Mouse (Mus musculus) neural tube, embryonic 15.5 days (tissue): ENCODE measurements around the gene C130032M10Rik. TPM values are rescaled to one million over a fixed set of nuclear protein-coding genes. Genes with fewer than 3 reads are reported as not detected.

Source experiments
- ATAC-seq: fragments of 200-750 bp; cut with Nextera tagmentation; 2 replicates; pipeline ENCODE4 v1.8.0; 2017; ENCODE audit warnings: mild to moderate bottlenecking, moderate TSS enrichment, moderate library complexity; ENCODE audit not compliant: low FRiP score
- H3K27ac ChIP-seq: fragments of 300-500 bp; sonication (generic); replicated peaks from 2 replicates; pipeline ENCODE4 v1.5.1; 2015; ENCODE audit warnings: mild to moderate bottlenecking, inconsistent platforms
- H3K27me3 ChIP-seq: fragments of 300-500 bp; sonication (generic); replicated peaks from 2 replicates; pipeline ENCODE4 v1.6.1; 2015; ENCODE audit warnings: inconsistent platforms
- H3K36me3 ChIP-seq: fragments of 300-500 bp; sonication (generic); 2 replicates; pipeline ENCODE4 v1.6.1; 2015; ENCODE audit warnings: inconsistent platforms
- H3K4me1 ChIP-seq: fragments of 300-500 bp; sonication (generic); 2 replicates; pipeline ENCODE4 v1.6.1; 2015; ENCODE audit warnings: inconsistent platforms
- H3K4me2 ChIP-seq: fragments of 300-500 bp; sonication (generic); 2 replicates; pipeline ENCODE4 v1.6.1; 2015; ENCODE audit warnings: inconsistent platforms, mild to moderate bottlenecking, moderate library complexity
- H3K4me3 ChIP-seq: fragments of 300-500 bp; sonication (generic); replicated peaks from 2 replicates; pipeline ENCODE4 v1.5.1; 2015; ENCODE audit warnings: mild to moderate bottlenecking, inconsistent platforms
- H3K9ac ChIP-seq: fragments of 300-500 bp; sonication (generic); replicated peaks from 2 replicates; pipeline ENCODE4 v1.6.1; 2015; ENCODE audit warnings: mild to moderate bottlenecking, inconsistent platforms
- H3K9me3 ChIP-seq: fragments of 300-500 bp; sonication (generic); replicated peaks from 2 replicates; pipeline ENCODE4 v1.6.1; 2016; ENCODE audit warnings: inconsistent platforms
- WGBS: fragments of 180-500 bp; shearing (Covaris S2); methylation state at CpG from one replicate; pipeline ENCODE4 v1.1.7; 2015; ENCODE audit warnings: mixed read lengths; 5-methylcytosine and 5-hydroxymethylcytosine counted together
- polyA plus RNA-seq: library from polyadenylated mRNA; unstranded; fragments of >200 nt; fragmentation: Nextera tagmentation; extraction: Ambion mirVana; gene quantifications from 2 replicates; pipeline ENCODE4 v1.2.1, GENCODE M21; 2015

Gene C130032M10Rik
- polyA plus RNA-seq, 1 experiment from 2014 or later = not detected

- Histone ChIP-seq H3K9ac (no peak overlapping the region), H3K36me3 (no peaks in the 10 kb centered on the region), H3K27ac (no peak overlapping the region), H3K4me1 (peaks cover 6% of the 10 kb centered on the region; the same call in 1 of the 2 replicates), H3K4me2 (no peak overlapping the region), H3K27me3 (no peaks in the 10 kb centered on the region), H3K4me3 (no peak overlapping the region), H3K9me3 (no peaks in the 10 kb centered on the region)
- no peak for ATAC-seq
- WGBS = 85% methylated on average over 9 of the region's 9 CpGs
Measured at GRCm38 (mm10) chr9:114534747-114535517, 19.4 kb downstream of the C130032M10Rik start.

- no peaks in the 10 kb centered on the region for H3K9me3 ChIP-seq
- no peak overlapping the region for H3K4me2 ChIP-seq
- H3K4me1 ChIP-seq = peaks cover under 1% of the 10 kb centered on the region; the same call in 1 of the 2 replicates
- H3K4me3 ChIP-seq = no peak overlapping the region
- H3K36me3 ChIP-seq = no peaks in the 10 kb centered on the region
- H3K27ac ChIP-seq = no peak overlapping the region
- H3K9ac ChIP-seq = no peak overlapping the region
- ATAC-seq = no peak
- WGBS = 29% methylated on average over 2 of the region's 2 CpGs
- no peaks in the 10 kb centered on the region for H3K27me3 ChIP-seq
Measured at GRCm38 (mm10) chr9:114536628-114537027, 21.1 kb downstream of the C130032M10Rik start.

GRCm38 (mm10) chr9:114538996-114539563 lies 23.6 kb downstream of the C130032M10Rik start:
- H3K36me3 ChIP-seq = no peaks in the 10 kb centered on the region
- peaks cover 1% of the 10 kb centered on the region for H3K4me1 ChIP-seq
- no peak overlapping the region for H3K4me2 ChIP-seq
- H3K9me3 ChIP-seq = no peaks in the 10 kb centered on the region
- no peak overlapping the region for H3K27ac ChIP-seq
- no peak overlapping the region for H3K9ac ChIP-seq
- 54% methylated on average over 7 of the region's 7 CpGs for WGBS
- no peak for ATAC-seq
- no peaks in the 10 kb centered on the region for H3K27me3 ChIP-seq
- no peak overlapping the region for H3K4me3 ChIP-seq

GRCm38 (mm10) chr9:114541279-114541741 lies 25.8 kb downstream of the C130032M10Rik start:
- no peak overlapping the region for H3K9ac ChIP-seq
- no peak overlapping the region for H3K27ac ChIP-seq
- no peaks in the 10 kb centered on the region for H3K27me3 ChIP-seq
- H3K4me2 ChIP-seq = no peak overlapping the region
- H3K36me3 ChIP-seq = no peaks in the 10 kb centered on the region
- WGBS = 62% methylated on average over 1 of the region's 1 CpGs
- no peaks in the 10 kb centered on the region for H3K9me3 ChIP-seq
- ATAC-seq = no peak
- H3K4me1 ChIP-seq = peaks cover 12% of the 10 kb centered on the region
- H3K4me3 ChIP-seq = no peak overlapping the region

GRCm38 (mm10) chr9:114543882-114544753 lies 28.6 kb downstream of the C130032M10Rik start:
- Histone ChIP-seq H3K4me1 (peaks cover 22% of the 10 kb centered on the region), H3K4me3 (no peak overlapping the region), H3K27ac (no peak overlapping the region), H3K36me3 (no peaks in the 10 kb centered on the region), H3K27me3 (0 out of 2 replicates have a peak, but pooled peaks cover 4% of the 10 kb centered on the region), H3K4me2 (peak overlapping the region; percentile 24), H3K9me3 (no peaks in the 10 kb centered on the region), H3K9ac (no peak overlapping the region)
- WGBS = 28% methylated on average over 17 of the region's 17 CpGs
- no peak for ATAC-seq

GRCm38 (mm10) chr9:114544754-114545393 lies 29.4 kb downstream of the C130032M10Rik start:
- Histone ChIP-seq H3K36me3 (no peaks in the 10 kb centered on the region), H3K27ac (no peak overlapping the region), H3K4me1 (peaks cover 22% of the 10 kb centered on the region), H3K9ac (no peak overlapping the region), H3K4me3 (no peak overlapping the region), H3K4me2 (peak overlapping the region; percentile 24), H3K27me3 (0 out of 2 replicates have a peak, but pooled peaks cover 5% of the 10 kb centered on the region), H3K9me3 (no peaks in the 10 kb centered on the region)
- 37% methylated on average over 9 of the region's 9 CpGs for WGBS
- no peak for ATAC-seq

- no peak overlapping the region for H3K4me2 ChIP-seq
- H3K27me3 ChIP-seq = 0 out of 2 replicates have a peak, but pooled peaks cover 5% of the 10 kb centered on the region
- no peaks in the 10 kb centered on the region for H3K36me3 ChIP-seq
- H3K9me3 ChIP-seq = no peaks in the 10 kb centered on the region
- no peak for ATAC-seq
- no peak overlapping the region for H3K9ac ChIP-seq
- H3K27ac ChIP-seq = no peak overlapping the region
- H3K4me3 ChIP-seq = no peak overlapping the region
- peaks cover 22% of the 10 kb centered on the region for H3K4me1 ChIP-seq
- 64% methylated on average over 12 of the region's 12 CpGs for WGBS
Measured at GRCm38 (mm10) chr9:114546765-114547164, 31.3 kb downstream of the C130032M10Rik start.

GRCm38 (mm10) chr9:114547643-114548077 lies 32.2 kb downstream of the C130032M10Rik start:
- 34% methylated on average over 6 of the region's 6 CpGs for WGBS

GRCm38 (mm10) chr9:114548496-114548895 lies 33.0 kb downstream of the C130032M10Rik start:
- H3K4me3 ChIP-seq = no peak overlapping the region
- no peak overlapping the region for H3K9ac ChIP-seq
- no peak overlapping the region for H3K27ac ChIP-seq
- no peak for ATAC-seq
- H3K4me1 ChIP-seq = peaks cover 22% of the 10 kb centered on the region
- 38% methylated on average over 4 of the region's 4 CpGs for WGBS
- no peaks in the 10 kb centered on the region for H3K36me3 ChIP-seq
- 0 out of 2 replicates have a peak, but pooled peaks cover 5% of the 10 kb centered on the region for H3K27me3 ChIP-seq
- H3K9me3 ChIP-seq = no peaks in the 10 kb centered on the region
- H3K4me2 ChIP-seq = no peak overlapping the region

More at GRCm38 (mm10) chr9:114547643-114548077, 32.2 kb downstream of the C130032M10Rik start:
- no peak overlapping the region for H3K27ac ChIP-seq
- no peak overlapping the region for H3K9ac ChIP-seq
- no peak overlapping the region for H3K4me2 ChIP-seq
- no peak for ATAC-seq
- H3K27me3 ChIP-seq = 0 out of 2 replicates have a peak, but pooled peaks cover 5% of the 10 kb centered on the region
- peaks cover 22% of the 10 kb centered on the region for H3K4me1 ChIP-seq
- H3K4me3 ChIP-seq = no peak overlapping the region
- H3K36me3 ChIP-seq = no peaks in the 10 kb centered on the region
- no peaks in the 10 kb centered on the region for H3K9me3 ChIP-seq

GRCm38 (mm10) chr9:114549117-114549516 lies 33.6 kb downstream of the C130032M10Rik start:
- ATAC-seq = no peak
- Histone ChIP-seq H3K27ac (no peak overlapping the region), H3K4me3 (no peak overlapping the region), H3K9me3 (no peaks in the 10 kb centered on the region), H3K27me3 (0 out of 2 replicates have a peak, but pooled peaks cover 5% of the 10 kb centered on the region), H3K36me3 (no peaks in the 10 kb centered on the region), H3K4me1 (peaks cover 20% of the 10 kb centered on the region), H3K4me2 (no peak overlapping the region), H3K9ac (no peak overlapping the region)
- 12% methylated on average over 5 of the region's 5 CpGs for WGBS

GRCm38 (mm10) chr9:114550033-114550432 lies 34.5 kb downstream of the C130032M10Rik start:
- no peak for ATAC-seq
- Histone ChIP-seq H3K27me3 (0 out of 2 replicates have a peak, but pooled peaks cover 5% of the 10 kb centered on the region), H3K4me3 (no peak overlapping the region), H3K36me3 (no peaks in the 10 kb centered on the region), H3K4me1 (peaks cover 17% of the 10 kb centered on the region; the same call in 1 of the 2 replicates), H3K27ac (no peak overlapping the region), H3K9me3 (no peaks in the 10 kb centered on the region), H3K9ac (no peak overlapping the region), H3K4me2 (no peak overlapping the region)
- WGBS = 25% methylated on average over 6 of the region's 6 CpGs
